Mouse (Mus musculus) spleen, adult 2 months (tissue): ENCODE measurements around the gene Kcnc1.

Source experiments
- CTCF ChIP-seq: fragments of 200-500 bp; IDR thresholded peaks from 2 replicates; pipeline ENCODE4 v1.5.1; 2011; ENCODE audit warnings: mild to moderate bottlenecking, inconsistent platforms; ENCODE audit not compliant: insufficient read depth, insufficient read length, insufficient replicate concordance; ENCODE audit errors: extremely low read depth
- POLR2A ChIP-seq: fragments of 200-500 bp; IDR thresholded peaks from 2 replicates; pipeline ENCODE4 v1.6.1; 2011; ENCODE audit warnings: low read depth, low read length, inconsistent platforms

DNA sequence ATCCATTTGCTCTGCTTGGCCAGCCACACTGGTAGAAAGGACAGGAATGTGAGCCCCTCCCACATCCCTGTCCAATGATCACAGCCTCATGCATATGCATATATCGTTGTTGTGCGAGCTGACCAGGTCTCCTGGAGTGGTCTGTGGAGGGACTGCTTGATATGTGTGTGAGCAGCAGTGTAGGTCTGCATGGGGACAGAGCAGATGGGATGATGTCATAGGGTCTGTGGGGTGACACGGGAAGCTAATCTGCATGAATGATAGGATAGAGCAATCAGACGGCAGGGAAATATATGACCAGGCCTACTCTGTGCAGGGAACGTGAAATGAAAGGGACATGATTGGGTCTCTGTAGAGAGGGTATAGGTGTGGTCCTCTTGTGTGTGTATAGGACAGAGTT, 37.6 kb downstream of the Kcnc1 start:
- TF ChIP-seq POLR2A (no peak), CTCF (no peak)
